Mouse (Mus musculus): ENCODE measurements at regions not wholly inside any gene's neighbourhood (a gene's known extent, or its start where the extent isn't known, plus 50 kb on each side); places are given as distances from the start of the nearest gene placed in this dataset.

GRCm38 (mm10) chr3:123977168-123977567 lies 286.5 kb upstream of the Ndst3 start:
- TF ChIP-seq CTCF (conservative IDR thresholded peaks at IDR 0.05; ENCODE audit: low read length) (no peak), NANOG (IDR thresholded peaks at IDR 0.05; ENCODE audit: borderline replicate concordance, low read length) (no peak)
